Mouse (Mus musculus) erythroblast, embryonic 14.5 days (primary cell): ENCODE results near the gene Ankrd34a.

Source experiments
- GATA1 ChIP-seq: IDR thresholded peaks from 2 replicates; pipeline ENCODE4 v1.6.1; 2012; ENCODE audit warnings: low read length, inconsistent platforms, mixed read lengths
- TAL1 ChIP-seq: IDR thresholded peaks from 3 replicates; pipeline ENCODE4 v1.6.1; 2012; ENCODE audit warnings: low read length, inconsistent platforms, mixed read lengths

DNA sequence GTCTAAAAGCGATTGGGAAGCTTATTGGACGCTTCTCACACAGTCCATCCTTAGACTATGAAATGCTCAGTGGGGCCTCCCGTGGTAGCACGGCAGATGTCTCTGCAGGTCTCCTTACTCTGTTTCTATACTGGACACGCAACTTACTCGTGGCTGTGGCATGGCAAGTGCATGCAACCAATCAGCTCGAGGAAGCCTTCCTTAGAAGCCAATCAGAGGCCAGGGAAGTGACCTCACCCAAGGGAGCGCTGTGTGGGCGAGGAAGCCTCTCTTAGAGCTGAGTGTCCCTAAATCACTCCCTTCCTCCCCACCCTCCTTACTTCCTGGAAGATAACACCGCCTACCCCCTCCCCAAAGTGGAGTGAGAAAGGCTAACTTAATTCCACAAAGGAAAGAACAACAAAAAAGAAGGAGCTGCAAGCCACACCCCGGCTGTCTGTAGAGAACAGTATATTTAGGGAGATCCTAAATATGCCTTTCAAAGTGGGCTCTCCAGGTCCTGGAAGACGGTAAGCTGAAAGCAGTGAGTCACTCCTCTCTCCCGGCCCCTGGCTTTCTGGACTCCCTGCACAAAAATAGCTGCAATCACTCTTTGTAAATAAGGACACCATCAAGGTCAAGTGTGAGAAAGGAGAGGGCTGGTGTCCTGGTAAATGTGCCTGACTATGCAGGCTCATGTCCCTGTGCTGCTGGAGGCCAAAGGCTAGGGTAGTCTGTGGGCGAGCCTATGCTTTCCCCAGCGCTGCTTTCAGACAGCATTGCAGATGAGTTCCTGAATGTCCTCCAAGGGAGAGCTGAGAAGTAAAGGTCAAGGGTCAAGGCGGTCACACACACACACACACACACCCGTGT lies 19.5 kb upstream of the Ankrd34a start, which contains the start of gene Gm16253:
- TF ChIP-seq GATA1, result no peak
- TF ChIP-seq TAL1, result no peak
